8 mouse cellular contexts compared by ENCODE assay signal in the genomic region with DNA sequence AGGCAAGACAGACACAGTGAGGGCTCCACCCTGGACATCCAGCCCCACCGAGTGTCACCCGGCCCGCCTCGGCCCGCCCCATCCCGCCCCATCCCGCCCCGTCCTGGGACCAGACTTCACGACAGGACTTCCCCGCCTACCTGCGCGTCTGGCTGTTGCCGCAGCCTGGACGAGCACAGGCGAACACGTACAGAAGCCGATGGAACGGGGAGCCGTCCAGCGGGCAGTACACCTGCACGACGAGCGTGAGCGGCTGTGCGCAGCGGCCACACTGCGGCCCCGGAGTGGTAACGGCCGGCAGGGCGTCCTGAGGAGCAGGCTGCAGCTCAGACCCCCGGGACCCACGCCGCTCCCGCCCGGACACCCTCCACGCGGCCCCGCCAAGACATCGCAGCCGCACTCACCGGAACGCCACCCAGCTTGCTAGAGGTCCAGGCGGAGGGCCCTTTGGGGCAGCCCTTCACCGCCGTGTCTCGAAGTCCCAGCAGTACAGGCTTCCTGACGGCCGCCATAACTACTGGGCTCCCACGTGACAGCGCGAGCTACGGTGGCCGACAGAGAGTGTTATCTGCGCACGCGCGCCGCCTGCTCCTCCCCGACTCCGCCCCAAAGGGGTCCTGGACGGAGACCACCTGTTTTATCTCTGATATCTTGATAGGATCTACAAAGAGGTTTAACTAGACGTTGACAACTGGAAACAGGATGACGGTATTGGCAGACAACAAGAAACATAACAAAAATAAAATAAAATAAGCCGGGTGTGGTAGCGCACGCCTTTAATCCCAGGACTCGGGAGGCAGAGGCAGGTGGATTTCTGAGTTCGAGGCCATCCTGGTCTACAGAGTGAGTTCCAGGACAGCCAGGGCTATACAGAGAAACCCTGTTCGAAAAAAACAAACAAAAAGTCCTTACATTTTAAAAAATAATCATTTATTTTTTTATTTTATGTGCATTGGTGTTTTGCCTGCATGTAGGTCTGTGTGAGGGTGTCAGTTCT. TPM values are rescaled to one million over a fixed set of nuclear protein-coding genes. Genes with fewer than 3 reads are reported as not detected.
A peak's percentile ranks its signal among the peaks of the same experiment; 100 is the strongest.
DNase-seq lines count a peak whose midpoint lies in the region; ATAC-seq and TF ChIP-seq lines count a peak whose summit lies in the region.

A gene (minus strand): TSS at position 530 of the 997 bp plus-strand sequence.

- no peaks in the 10 kb centered on the region for H3K27me3 ChIP-seq in ES-Bruce4 (ENCODE audit: control insufficient read depth, insufficient read depth, low read length, poor library complexity, severe bottlenecking)
- no peaks in the 10 kb centered on the region for H3K27me3 ChIP-seq in forebrain, embryonic 14.5 days (replicated peaks; ENCODE audit: control insufficient read depth, insufficient read depth, low read length)
- H3K27me3 ChIP-seq in neural tube, embryonic 15.5 days (replicated peaks), result no peaks in the 10 kb centered on the region

- peak; percentile 95 for DNase-seq in forebrain, embryonic 14.5 days (ENCODE audit: low spot score)
- DNase-seq in heart, postnatal 14 days, result peak; percentile 91 to 95
- peak; percentile 91 for DNase-seq in layer of hippocampus, adult 11-12 months (ENCODE audit: low spot score)
- DNase-seq in lung, adult 18-20 months, result peak; percentile 91 to 93
- peak; percentile 94 for DNase-seq in testis, postnatal 14 days (ENCODE audit: low spot score)

- intact Hi-C loops in heart, postnatal 14 days (cut with DNase I), result loop anchor here (5.0 kb wide), 1 partner anchor 36 kb away; a partner anchor contains a TSS

- ATAC-seq in cerebellum, adult (ENCODE audit: insufficient number of reproducible peaks, low FRiP score, low TSS enrichment), result peak; percentile 87
- ATAC-seq in forebrain, embryonic 14.5 days, result peak; percentile 96
- peak; percentile 95 for ATAC-seq in neural tube, embryonic 15.5 days (ENCODE audit: low FRiP score)

- TF ChIP-seq EP300 in ES-Bruce4 (IDR thresholded peaks at IDR 0.05; ENCODE audit: insufficient read depth, low read depth, low read length), result no peak

- peak within 1 kb of the TSS; percentile 86 for H3K4me2 ChIP-seq in forebrain, embryonic 14.5 days (ENCODE audit: low read length)
- H3K4me2 ChIP-seq in neural tube, embryonic 15.5 days, result peak within 1 kb of the TSS; percentile 84

- H3K4me3 ChIP-seq in ES-Bruce4 (ENCODE audit: low read depth, low read length), result peak within 1 kb of the TSS; percentile 98
- H3K4me3 ChIP-seq in forebrain, embryonic 14.5 days (ENCODE audit: low read depth, low read length), result peak within 1 kb of the TSS; percentile 98
- peak within 1 kb of the TSS; percentile 95 for H3K4me3 ChIP-seq in neural tube, embryonic 15.5 days (replicated peaks)

- no peaks in the 10 kb centered on the region for H3K4me1 ChIP-seq in ES-Bruce4 (ENCODE audit: control insufficient read depth, insufficient read depth, low read length)
- H3K4me1 ChIP-seq in forebrain, embryonic 14.5 days (ENCODE audit: control insufficient read depth, insufficient read depth, low read length), result peaks cover 4% of the 10 kb centered on the region
- peaks cover 9% of the 10 kb centered on the region for H3K4me1 ChIP-seq in neural tube, embryonic 15.5 days

- peak within 1 kb of the TSS; percentile 83 for H3K9ac ChIP-seq in ES-Bruce4 (ENCODE audit: low read depth, poor library complexity, severe bottlenecking)
- peak within 1 kb of the TSS; percentile 95 for H3K9ac ChIP-seq in forebrain, embryonic 14.5 days (ENCODE audit: low read length)
- H3K9ac ChIP-seq in neural tube, embryonic 15.5 days (replicated peaks), result peak within 1 kb of the TSS; percentile 92

- H3K9me3 ChIP-seq in ES-Bruce4 (replicated peaks; ENCODE audit: control insufficient read depth, insufficient read depth, low read length, poor library complexity, severe bottlenecking), result no peaks in the 10 kb centered on the region; the same call in 1 of the 2 replicates
- H3K9me3 ChIP-seq in forebrain, embryonic 14.5 days (replicated peaks; ENCODE audit: control insufficient read depth, low read length), result no peaks in the 10 kb centered on the region
- H3K9me3 ChIP-seq in neural tube, embryonic 15.5 days (replicated peaks), result no peaks in the 10 kb centered on the region

- peaks cover 9% of the 10 kb centered on the region for H3K36me3 ChIP-seq in ES-Bruce4 (ENCODE audit: control insufficient read depth, insufficient read depth, low read length, poor library complexity, severe bottlenecking)
- peaks cover 20% of the 10 kb centered on the region for H3K36me3 ChIP-seq in forebrain, embryonic 14.5 days (ENCODE audit: control insufficient read depth, insufficient read depth, low read length)
- peaks cover 30% of the 10 kb centered on the region for H3K36me3 ChIP-seq in neural tube, embryonic 15.5 days

- 3% methylated on average over 70 of the region's 70 CpGs for WGBS in forebrain, embryonic 14.5 days
- WGBS in neural tube, embryonic 15.5 days, result 4% methylated on average over 67 of the region's 70 CpGs

- no peak for TF ChIP-seq CTCF in ES-Bruce4 (IDR thresholded peaks at IDR 0.05; ENCODE audit: low read depth, low read length)

- TF ChIP-seq POLR2A in ES-Bruce4 (IDR thresholded peaks at IDR 0.05; ENCODE audit: insufficient read depth, low read length), result no peak

- no peak within 1 kb of the TSS for H3K27ac ChIP-seq in ES-Bruce4 (ENCODE audit: insufficient read depth, low read length)
- H3K27ac ChIP-seq in forebrain, embryonic 14.5 days (ENCODE audit: low read depth, low read length), result peak within 1 kb of the TSS; percentile 4; the same call in 1 of the 2 replicates
- peak within 1 kb of the TSS; percentile 67 for H3K27ac ChIP-seq in neural tube, embryonic 15.5 days (replicated peaks)

RNA-seq across cellular contexts. Expression of the gene that starts here (rescaled TPM):
- polyA plus RNA-seq in ES-Bruce4 (2011; ENCODE audit: insufficient read depth, insufficient read length, low read depth, missing spikeins), result 37.5 and 38.0 TPM in 2 replicates
- 79.4 and 84.3 TPM in 2 replicates for polyA plus RNA-seq in forebrain, embryonic 14.5 days (2014; fragmentation: Nextera tagmentation; extraction: Ambion mirVana)
- 10 to 100 TPM; 16.2 to 19.2 TPM for total RNA-seq in heart, postnatal 14 days (2021)
- 72.2 and 89.5 TPM in 2 replicates for polyA plus RNA-seq in neural tube, embryonic 15.5 days (2015; fragmentation: Nextera tagmentation; extraction: Ambion mirVana)
